Mouse (Mus musculus): ENCODE data around the gene Zmynd8.

GRCm38 (mm10) chr2:165768805-165769358 is 129.9 kb downstream of the Zmynd8 start:
- TF ChIP-seq GATA1 (IDR thresholded peaks at IDR 0.05; ENCODE audit: low read length) (no peak), TAL1 (IDR thresholded peaks at IDR 0.05; ENCODE audit: low read length) (no peak)
